ENCODE assay signal across 32 mouse cellular contexts in the genomic region with DNA sequence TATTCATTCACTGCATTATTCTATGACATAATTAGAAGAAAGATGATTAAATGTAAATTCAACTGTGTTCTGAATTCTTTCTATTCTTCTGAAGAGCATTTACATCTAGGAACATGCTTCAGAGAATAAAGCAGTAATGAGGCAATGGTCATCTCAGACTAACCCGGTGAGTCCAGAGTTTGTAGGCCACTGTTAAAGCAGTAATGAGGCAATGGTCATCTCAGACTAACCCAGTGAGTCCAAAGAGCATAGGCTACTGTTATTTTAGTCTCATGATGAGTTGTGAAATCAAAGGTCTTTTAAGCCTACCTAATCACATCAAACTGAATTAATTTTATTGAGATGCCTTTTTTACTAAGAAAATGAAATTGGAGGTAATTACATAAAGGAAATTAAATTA.
"Had no signal": no experiment of that assay in that cellular context is flagged by ENCODE, and none has a peak within 500 bp of the region (broad histone marks: within the 10 kb centered on the region; RNA-seq: fewer than 3 reads in every experiment).

No protein-coding gene starts in this region.

- H3K4me1 ChIP-seq: limb, embryonic 10.5 days; limb, embryonic 12.5 days; limb, embryonic 13.5 days; limb, embryonic 15.5 days; liver, embryonic 13.5 days; liver, embryonic 15.5 days; lung, embryonic 15.5 days; megakaryocyte, embryonic 14.5 days; midbrain, embryonic 12.5 days; midbrain, embryonic 13.5 days; midbrain, embryonic 15.5 days; neural tube, embryonic 12.5 days; neural tube, embryonic 13.5 days had no signal

- H3K27me3 ChIP-seq: limb, embryonic 12.5 days; limb, embryonic 13.5 days; limb, embryonic 15.5 days; liver, embryonic 13.5 days; liver, embryonic 15.5 days; lung, embryonic 15.5 days; megakaryocyte, embryonic 14.5 days; midbrain, embryonic 12.5 days; midbrain, embryonic 13.5 days; midbrain, embryonic 15.5 days; neural tube, embryonic 12.5 days; neural tube, embryonic 13.5 days had no signal

- H3K4me3 ChIP-seq: limb, embryonic 10.5 days; limb, embryonic 12.5 days; limb, embryonic 13.5 days; limb, embryonic 15.5 days; liver, embryonic 13.5 days; liver, embryonic 15.5 days; lung, embryonic 15.5 days; megakaryocyte, embryonic 14.5 days; midbrain, embryonic 10.5 days; midbrain, embryonic 12.5 days; midbrain, embryonic 13.5 days; midbrain, embryonic 15.5 days; myocyte; neural tube, embryonic 12.5 days; neural tube, embryonic 13.5 days had no signal

- DNase-seq: left cerebral cortex, postnatal 4 days; liver; liver, embryonic 13.5 days; liver, postnatal 0 days; lung, adult 18-20 months; lung, adult 2 months; lung, embryonic 14.5 days; lung, postnatal 10 days; lung, postnatal 14 days; lung, postnatal 36 days; lung, postnatal 4 days; midbrain, embryonic 14.5 days had no signal

- H3K9ac ChIP-seq: limb, embryonic 12.5 days; limb, embryonic 13.5 days; limb, embryonic 15.5 days; liver, embryonic 13.5 days; liver, embryonic 14.5 days; liver, embryonic 15.5 days; liver, postnatal 0 days; lung, embryonic 14.5 days; lung, embryonic 15.5 days; midbrain, embryonic 12.5 days; midbrain, embryonic 13.5 days; midbrain, embryonic 15.5 days; neural tube, embryonic 12.5 days; neural tube, embryonic 13.5 days had no signal

- ATAC-seq: liver, postnatal 0 days; lung, postnatal 0 days; midbrain, embryonic 13.5 days; midbrain, embryonic 15.5 days; midbrain, embryonic 16.5 days had no signal

- H3K27ac ChIP-seq: limb, embryonic 10.5 days; limb, embryonic 12.5 days; limb, embryonic 13.5 days; limb, embryonic 15.5 days; liver, embryonic 13.5 days; liver, embryonic 14.5 days; liver, embryonic 15.5 days; lung, embryonic 15.5 days; macrophage; midbrain, embryonic 10.5 days; midbrain, embryonic 12.5 days; midbrain, embryonic 13.5 days; midbrain, embryonic 15.5 days; neural tube, embryonic 12.5 days; neural tube, embryonic 13.5 days had no signal

- H3K4me2 ChIP-seq: limb, embryonic 12.5 days; limb, embryonic 13.5 days; limb, embryonic 15.5 days; liver, embryonic 11.5 days; liver, embryonic 13.5 days; liver, embryonic 15.5 days; lung, embryonic 14.5 days; lung, embryonic 15.5 days; midbrain, embryonic 11.5 days; midbrain, embryonic 12.5 days; midbrain, embryonic 13.5 days; midbrain, embryonic 15.5 days; neural tube, embryonic 12.5 days; neural tube, embryonic 13.5 days had no signal

- H3K9me3 ChIP-seq: limb, embryonic 10.5 days; limb, embryonic 12.5 days; limb, embryonic 13.5 days; limb, embryonic 15.5 days; liver, embryonic 13.5 days; liver, embryonic 15.5 days; lung, embryonic 15.5 days; megakaryocyte, embryonic 14.5 days; midbrain, embryonic 10.5 days; midbrain, embryonic 12.5 days; midbrain, embryonic 13.5 days; midbrain, embryonic 15.5 days; neural tube, embryonic 12.5 days; neural tube, embryonic 13.5 days had no signal

- H3K36me3 ChIP-seq: limb, embryonic 10.5 days; limb, embryonic 12.5 days; limb, embryonic 13.5 days; limb, embryonic 15.5 days; liver, embryonic 13.5 days; liver, embryonic 15.5 days; lung, embryonic 15.5 days; midbrain, embryonic 10.5 days; midbrain, embryonic 12.5 days; midbrain, embryonic 13.5 days; midbrain, embryonic 15.5 days; neural tube, embryonic 12.5 days; neural tube, embryonic 13.5 days had no signal
